ENCODE assay signal across 24 mouse cellular contexts in the genomic region with DNA sequence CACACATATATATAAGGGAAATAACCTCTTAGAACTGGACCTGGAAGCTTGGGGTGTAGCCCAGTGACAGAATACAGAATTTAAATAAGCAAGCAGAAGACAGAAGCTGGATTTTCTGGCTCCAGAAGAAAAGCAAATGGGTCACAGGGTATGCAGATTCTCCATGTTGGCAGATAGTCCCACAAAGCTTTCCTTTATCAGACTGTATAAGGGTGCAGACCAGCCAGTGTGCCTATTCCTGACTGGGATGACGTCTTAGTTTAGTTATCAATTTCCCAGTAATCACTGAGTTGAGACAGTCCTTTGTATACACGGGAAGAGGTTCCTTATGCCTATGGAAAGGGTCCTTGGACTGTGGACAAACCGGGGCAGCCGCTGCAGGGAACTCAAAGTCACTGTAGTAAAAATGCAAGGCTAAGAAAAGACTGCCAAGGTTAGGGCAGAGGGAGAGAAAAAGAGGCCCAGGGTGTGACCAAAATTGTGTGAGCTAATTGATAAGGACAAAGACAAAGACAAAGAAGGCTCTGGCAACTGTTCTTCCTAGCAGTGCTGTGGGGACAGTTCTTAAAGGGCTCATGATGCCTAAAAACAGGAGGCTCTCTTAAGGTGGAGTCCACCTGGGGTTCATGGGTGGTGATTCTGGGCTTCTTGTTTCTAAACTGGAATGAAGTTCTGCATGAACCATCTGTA.
"Had no signal": no experiment of that assay in that cellular context is flagged by ENCODE, and none has a peak within 500 bp of the region (broad histone marks: within the 10 kb centered on the region; RNA-seq: fewer than 3 reads in every experiment).

No protein-coding gene starts in this region.

- DNase-seq: gastrocnemius, postnatal 14 days; gastrocnemius, postnatal 36 days; heart, adult 18-20 months; heart, postnatal 10 days; heart, postnatal 36 days; kidney, adult 11 months; kidney, adult 2 months; kidney, adult 9 months; kidney, postnatal 14 days; kidney, postnatal 36 days; layer of hippocampus, adult 9-11 months; layer of hippocampus, postnatal 36 days; left cerebral cortex, postnatal 4 days had no signal

- H3K4me1 ChIP-seq: hindbrain, embryonic 13.5 days; hindbrain, embryonic 15.5 days; kidney, embryonic 15.5 days; liver, embryonic 15.5 days had no signal

- ATAC-seq: hindbrain, postnatal 0 days; intestine, embryonic 16.5 days had no signal

- H3K9ac ChIP-seq: heart, embryonic 12.5 days; hindbrain, embryonic 13.5 days; hindbrain, embryonic 15.5 days; kidney, embryonic 15.5 days; limb, embryonic 13.5 days; limb, embryonic 15.5 days; liver, embryonic 15.5 days had no signal

- H3K27ac ChIP-seq: heart, embryonic 10.5 days; hindbrain, embryonic 13.5 days; hindbrain, embryonic 15.5 days; hindbrain, postnatal 0 days; kidney, embryonic 15.5 days; kidney, postnatal 0 days; limb, embryonic 13.5 days; limb, embryonic 15.5 days; liver, embryonic 15.5 days had no signal

- H3K36me3 ChIP-seq: heart, embryonic 10.5 days; heart, embryonic 12.5 days; hindbrain, embryonic 13.5 days; hindbrain, embryonic 15.5 days; kidney, embryonic 15.5 days; limb, embryonic 13.5 days; limb, embryonic 15.5 days; liver, embryonic 15.5 days had no signal

- H3K9me3 ChIP-seq: heart, embryonic 10.5 days; heart, embryonic 12.5 days; hindbrain, embryonic 13.5 days; hindbrain, embryonic 15.5 days; kidney, embryonic 15.5 days; limb, embryonic 13.5 days; limb, embryonic 15.5 days; liver, embryonic 15.5 days had no signal

- H3K4me3 ChIP-seq: heart, embryonic 10.5 days; heart, embryonic 12.5 days; hindbrain, embryonic 13.5 days; hindbrain, embryonic 15.5 days; kidney, embryonic 15.5 days; limb, embryonic 13.5 days; limb, embryonic 15.5 days; liver, embryonic 15.5 days had no signal

- H3K27me3 ChIP-seq: hindbrain, embryonic 13.5 days; hindbrain, embryonic 15.5 days; kidney, embryonic 15.5 days; liver, embryonic 15.5 days had no signal

- H3K4me2 ChIP-seq: heart, embryonic 12.5 days; hindbrain, embryonic 13.5 days; hindbrain, embryonic 15.5 days; kidney, embryonic 15.5 days; limb, embryonic 13.5 days; limb, embryonic 15.5 days; liver, embryonic 15.5 days had no signal
